Mouse (Mus musculus) lung, embryonic 16.5 days (tissue): ENCODE measurements around the gene Gnptab. TPM values are rescaled to one million over a fixed set of nuclear protein-coding genes. Genes with fewer than 3 reads are reported as not detected.
"Not testable (repeated sequence)": the region's sequence is repeated elsewhere in the genome, so short reads cannot be mapped to it uniquely, and the experiment has no call there.

Experiments
- ATAC-seq: fragments of 200-750 bp; cut with Nextera tagmentation; 2 replicates; pipeline ENCODE4 v1.8.0; 2017; ENCODE audit warnings: low read depth, mild to moderate bottlenecking, moderate library complexity
- H3K27ac ChIP-seq: fragments of 300-500 bp; sonication (generic); 2 replicates; pipeline ENCODE4 v1.5.1; 2014; ENCODE audit warnings: mild to moderate bottlenecking, control low read depth, low read length
- H3K27me3 ChIP-seq: fragments of 300-500 bp; sonication (generic); 2 replicates; pipeline ENCODE4 v1.6.1; 2014; ENCODE audit warnings: low read depth, low read length, mixed read lengths; ENCODE audit not compliant: control insufficient read depth, insufficient read depth
- H3K36me3 ChIP-seq: fragments of 300-500 bp; sonication (generic); 2 replicates; pipeline ENCODE4 v1.6.1; 2014; ENCODE audit warnings: low read length; ENCODE audit not compliant: control insufficient read depth, insufficient read depth
- H3K4me1 ChIP-seq: fragments of 300-500 bp; sonication (generic); replicated peaks from 2 replicates; pipeline ENCODE4 v1.6.1; 2014; ENCODE audit warnings: low read length, mixed read lengths; ENCODE audit not compliant: control insufficient read depth, insufficient read depth
- H3K4me2 ChIP-seq: fragments of 300-500 bp; sonication (generic); 2 replicates; pipeline ENCODE4 v1.6.1; 2014; ENCODE audit warnings: low read depth, low read length, control low read depth
- H3K4me3 ChIP-seq: fragments of 300-500 bp; sonication (generic); 2 replicates; pipeline ENCODE4 v1.5.1; 2014; ENCODE audit warnings: mild to moderate bottlenecking, low read length, control low read depth
- H3K9ac ChIP-seq: fragments of 300-500 bp; sonication (generic); 2 replicates; pipeline ENCODE4 v1.6.1; 2014; ENCODE audit warnings: low read length, control low read depth
- H3K9me3 ChIP-seq: fragments of 300-500 bp; sonication (generic); 2 replicates; pipeline ENCODE4 v1.6.1; 2016; ENCODE audit warnings: low read length; ENCODE audit not compliant: control insufficient read depth
- WGBS: fragments of 180-500 bp; shearing (Covaris S2); extraction: QIAGEN DNeasy Blood & Tissue Kit; methylation state at CpG from one replicate; pipeline ENCODE4 v1.1.7; 2014; 5-methylcytosine and 5-hydroxymethylcytosine counted together
- polyA plus RNA-seq: library from polyadenylated mRNA; unstranded; fragments of >200 nt; fragmentation: Nextera tagmentation; extraction: Ambion mirVana; gene quantifications from 2 replicates; pipeline ENCODE4 v1.2.1, GENCODE M21; 2015

Gene Gnptab
- polyA plus RNA-seq, 1 experiment from 2014 or later, result 18.1 TPM

DNA sequence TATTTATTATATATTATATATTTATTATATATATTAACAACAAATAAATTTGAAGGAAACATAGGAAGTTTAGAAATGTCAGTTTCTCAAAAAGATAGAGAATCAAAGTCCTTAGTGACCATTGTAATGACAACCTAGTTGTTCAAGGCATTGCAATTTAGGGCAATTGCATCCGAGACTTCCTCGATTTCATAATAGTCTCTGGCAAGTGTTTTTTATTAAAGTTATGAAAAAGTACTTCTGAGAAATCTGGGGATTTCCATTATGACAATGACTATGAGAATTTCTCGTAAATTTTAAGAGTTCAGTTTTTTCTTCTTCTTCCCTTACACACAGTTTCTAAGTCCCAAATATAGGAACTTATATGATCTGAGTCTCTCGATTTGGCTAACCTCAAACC is 6.5 kb upstream of the Gnptab start:
- Histone ChIP-seq H3K36me3 (no peaks in the 10 kb centered on the region), H3K27me3 (no peaks in the 10 kb centered on the region), H3K9ac (no peak overlapping the region), H3K27ac (no peak overlapping the region), H3K4me1 (no peaks in the 10 kb centered on the region), H3K4me3 (no peak overlapping the region), H3K4me2 (no peak overlapping the region), H3K9me3 (no peaks in the 10 kb centered on the region)
- 83% methylated on average over 4 of the region's 4 CpGs for WGBS
- ATAC-seq, result no peak

DNA sequence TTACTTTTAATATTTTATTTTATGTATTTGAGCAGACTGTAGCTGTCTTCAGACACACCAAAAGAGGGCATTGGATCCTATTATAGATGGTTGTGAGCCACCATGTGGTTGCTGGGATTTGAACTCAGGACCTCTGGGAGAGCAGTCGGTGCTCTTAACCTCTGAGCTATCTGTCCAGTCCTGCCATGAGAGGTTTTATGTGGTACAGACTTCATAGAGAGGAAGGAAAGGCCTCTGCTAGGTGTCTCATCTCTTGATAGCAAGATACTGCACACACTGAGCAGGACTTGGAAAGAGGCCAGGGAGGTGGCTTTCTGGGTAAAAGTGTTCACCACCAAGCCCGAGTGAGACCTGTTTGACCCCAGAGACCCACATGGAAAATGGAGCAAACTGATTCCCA is 6.0 kb upstream of the Gnptab start:
- H3K36me3 ChIP-seq, H3K4me1 ChIP-seq, ATAC-seq, H3K9ac ChIP-seq, H3K9me3 ChIP-seq, H3K27me3 ChIP-seq, H3K4me3 ChIP-seq, H3K27ac ChIP-seq, H3K4me2 ChIP-seq: not testable (repeated sequence)
- 75% methylated on average over 2 of the region's 2 CpGs for WGBS

DNA sequence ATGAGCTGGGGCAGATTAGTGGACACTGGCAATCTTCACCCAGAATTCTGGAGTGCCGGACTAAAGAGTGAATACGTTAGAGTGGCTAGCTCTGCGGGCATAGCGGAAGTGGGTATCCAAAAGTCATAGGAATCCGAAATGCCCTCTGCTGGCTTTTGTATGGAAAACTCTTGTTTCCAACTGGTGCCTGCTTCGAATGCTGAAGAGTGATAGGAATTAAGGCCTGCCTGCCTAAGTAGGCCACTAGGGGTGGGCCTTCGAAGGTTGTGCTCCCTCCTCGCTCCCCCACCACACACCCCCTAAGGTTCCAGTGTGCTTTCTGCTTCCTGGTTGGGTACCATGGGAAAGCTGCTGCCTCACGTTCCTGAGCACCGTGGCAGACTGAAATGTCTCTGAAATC is 3.9 kb upstream of the Gnptab start:
- no peak overlapping the region for H3K4me3 ChIP-seq
- no peak overlapping the region for H3K9ac ChIP-seq
- no peaks in the 10 kb centered on the region for H3K36me3 ChIP-seq
- no peaks in the 10 kb centered on the region for H3K27me3 ChIP-seq
- no peak overlapping the region for H3K4me2 ChIP-seq
- H3K27ac ChIP-seq, result no peak overlapping the region
- no peak for ATAC-seq
- H3K4me1 ChIP-seq, result peaks cover under 1% of the 10 kb centered on the region
- no peaks in the 10 kb centered on the region for H3K9me3 ChIP-seq
- 31% methylated on average over 10 of the region's 10 CpGs for WGBS

DNA sequence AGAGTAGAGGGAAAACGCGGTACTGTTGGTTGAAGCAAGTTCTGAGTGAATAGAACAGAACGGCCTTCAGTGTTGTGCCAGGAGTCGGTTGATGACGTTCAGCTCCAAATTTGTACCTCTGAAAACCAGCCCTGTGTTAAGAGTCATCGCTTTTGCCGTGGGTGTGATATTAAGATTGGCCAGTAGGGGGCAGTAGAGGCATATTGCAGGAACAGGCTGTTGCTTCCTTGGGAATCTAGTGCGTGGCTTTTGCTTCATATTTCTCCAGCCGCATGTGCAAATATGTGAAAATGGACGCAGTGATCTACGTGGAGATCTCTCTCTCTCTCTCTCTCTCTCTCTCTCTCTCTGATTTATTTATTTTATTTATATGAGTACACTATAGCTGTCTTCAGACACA is 2.2 kb upstream of the Gnptab start:
- WGBS, result 3% methylated on average over 11 of the region's 11 CpGs
- Histone ChIP-seq H3K4me1 (peaks cover 16% of the 10 kb centered on the region), H3K4me3 (no peak overlapping the region), H3K9ac (no peak overlapping the region), H3K4me2 (no peak overlapping the region), H3K9me3 (no peaks in the 10 kb centered on the region), H3K27ac (no peak overlapping the region), H3K27me3 (no peaks in the 10 kb centered on the region), H3K36me3 (no peaks in the 10 kb centered on the region)
- no peak for ATAC-seq

DNA sequence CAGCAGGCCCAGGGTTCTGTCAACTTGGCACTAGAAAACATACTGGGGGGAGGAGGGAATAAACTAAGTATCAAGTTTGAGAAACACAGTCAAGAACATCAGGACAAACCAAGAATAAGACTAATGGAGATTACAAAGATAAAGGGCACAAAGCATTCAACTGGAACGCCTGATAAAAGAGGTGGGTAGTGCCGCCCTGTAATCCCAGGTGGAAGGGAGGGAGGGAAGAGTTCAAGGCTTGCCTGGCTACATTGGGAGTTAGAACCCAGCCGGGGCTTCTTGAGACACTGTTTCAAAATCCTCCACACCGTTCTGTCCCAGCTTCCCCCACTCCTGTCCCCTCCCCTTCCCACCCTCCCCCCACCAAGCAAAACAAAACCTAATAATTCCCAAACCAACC is 1.3 kb upstream of the Gnptab start:
- 74% methylated on average over 4 of the region's 4 CpGs for WGBS
- Histone ChIP-seq H3K36me3 (no peaks in the 10 kb centered on the region), H3K9ac (no peak overlapping the region), H3K4me1 (peaks cover 20% of the 10 kb centered on the region), H3K27ac (no peak overlapping the region), H3K27me3 (no peaks in the 10 kb centered on the region), H3K4me3 (no peak overlapping the region), H3K9me3 (no peaks in the 10 kb centered on the region), H3K4me2 (no peak overlapping the region)
- ATAC-seq, result no peak

DNA sequence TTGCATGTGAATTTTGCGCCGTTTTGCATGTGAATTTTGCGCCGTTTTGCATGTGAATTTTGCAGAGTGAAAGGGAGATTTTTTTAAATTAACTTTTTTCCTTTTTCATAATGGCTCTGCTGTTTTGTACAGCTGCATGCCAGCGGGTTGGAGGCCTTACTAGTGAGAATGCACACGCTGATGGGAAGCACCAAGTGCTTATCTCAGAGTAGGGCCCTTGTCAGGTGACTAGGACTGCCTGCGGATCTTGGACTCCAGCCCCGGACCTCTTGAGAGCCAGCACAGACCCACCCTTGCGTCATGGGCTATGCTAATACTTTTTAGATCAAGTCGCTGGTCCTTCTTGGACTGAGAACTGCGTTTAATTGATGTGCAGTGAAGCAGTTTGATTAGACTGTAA is 1.1 kb downstream of the Gnptab start:
- H3K9me3 ChIP-seq, result no peaks in the 10 kb centered on the region
- ATAC-seq, result peak; percentile 70
- H3K9ac ChIP-seq, result peak overlapping the region; percentile 77
- H3K4me1 ChIP-seq, result peaks cover 24% of the 10 kb centered on the region
- no peaks in the 10 kb centered on the region for H3K36me3 ChIP-seq
- peak overlapping the region; percentile 79 for H3K4me2 ChIP-seq
- peak overlapping the region; percentile 75 for H3K27ac ChIP-seq
- no peaks in the 10 kb centered on the region for H3K27me3 ChIP-seq
- peak overlapping the region; percentile 81 for H3K4me3 ChIP-seq
- WGBS, result 3% methylated on average over 11 of the region's 11 CpGs

DNA sequence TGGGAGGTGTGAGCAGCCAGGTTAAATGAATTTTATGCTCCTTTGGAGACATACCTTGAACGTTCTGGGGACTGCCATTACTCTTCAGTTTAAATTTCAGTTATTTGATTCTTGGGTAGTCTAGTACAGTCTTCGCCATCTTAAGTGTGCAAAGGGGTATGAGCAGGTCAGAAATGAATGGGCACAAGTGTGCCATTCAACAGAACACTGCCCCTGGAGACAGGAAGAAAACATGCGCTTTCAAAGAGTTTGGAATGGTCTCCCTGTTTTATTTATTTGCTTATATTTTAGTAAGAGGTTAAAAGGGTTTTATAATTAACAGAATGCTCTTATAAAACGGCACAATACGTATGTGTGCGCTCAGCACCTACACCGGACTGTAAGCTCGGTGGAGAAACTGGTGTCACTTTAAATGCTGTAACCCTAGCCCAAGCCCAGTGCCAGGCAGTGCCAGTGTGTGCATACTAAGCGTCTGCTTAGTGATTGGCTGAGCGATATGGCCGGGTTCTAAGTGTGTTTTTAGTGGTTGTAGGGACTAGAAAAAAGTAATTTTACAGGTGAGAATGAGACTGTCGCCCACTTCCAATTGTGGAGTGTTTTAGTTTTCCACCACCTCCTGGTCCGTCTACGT is 1.6 kb downstream of the Gnptab start:
- peak; percentile 20; the same call in 1 of the 2 replicates for ATAC-seq
- peaks cover 24% of the 10 kb centered on the region for H3K4me1 ChIP-seq
- 34% methylated on average over 14 of the region's 14 CpGs for WGBS
- peak overlapping the region; percentile 81 for H3K4me3 ChIP-seq
- peak overlapping the region; percentile 79 for H3K4me2 ChIP-seq
- no peaks in the 10 kb centered on the region for H3K27me3 ChIP-seq
- H3K27ac ChIP-seq, result peak overlapping the region; percentile 75
- H3K36me3 ChIP-seq, result no peaks in the 10 kb centered on the region
- H3K9ac ChIP-seq, result peak overlapping the region; percentile 77
- H3K9me3 ChIP-seq, result no peaks in the 10 kb centered on the region

DNA sequence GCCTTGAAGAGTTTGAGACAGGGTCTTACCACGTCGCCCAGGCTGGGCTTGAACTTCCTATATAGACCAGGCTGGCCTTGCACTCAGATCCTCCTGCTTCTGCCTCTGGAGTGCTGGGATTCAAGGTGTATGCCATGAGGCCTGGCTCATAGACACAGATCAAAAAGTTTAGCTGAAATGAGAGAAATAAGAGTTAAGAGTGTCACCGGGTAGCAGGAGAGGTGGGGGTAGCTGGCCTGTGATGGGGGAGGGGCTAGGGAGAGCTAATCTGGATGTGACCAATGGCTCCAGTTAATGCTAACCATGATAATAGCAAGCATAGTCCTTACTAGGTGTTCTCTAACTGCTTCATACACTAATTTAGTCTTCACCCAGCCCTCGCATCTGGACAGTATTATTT is 2.4 kb downstream of the Gnptab start:
- H3K27me3 ChIP-seq, result no peaks in the 10 kb centered on the region
- WGBS, result 68% methylated on average over 4 of the region's 4 CpGs
- peaks cover 26% of the 10 kb centered on the region for H3K4me1 ChIP-seq
- ATAC-seq, result no peak
- no peaks in the 10 kb centered on the region for H3K9me3 ChIP-seq
- H3K4me3 ChIP-seq, result peak overlapping the region; percentile 81
- no peak overlapping the region for H3K9ac ChIP-seq
- H3K4me2 ChIP-seq, result peak overlapping the region; percentile 79
- no peaks in the 10 kb centered on the region for H3K36me3 ChIP-seq
- peak overlapping the region; percentile 12; the same call in 1 of the 2 replicates for H3K27ac ChIP-seq

DNA sequence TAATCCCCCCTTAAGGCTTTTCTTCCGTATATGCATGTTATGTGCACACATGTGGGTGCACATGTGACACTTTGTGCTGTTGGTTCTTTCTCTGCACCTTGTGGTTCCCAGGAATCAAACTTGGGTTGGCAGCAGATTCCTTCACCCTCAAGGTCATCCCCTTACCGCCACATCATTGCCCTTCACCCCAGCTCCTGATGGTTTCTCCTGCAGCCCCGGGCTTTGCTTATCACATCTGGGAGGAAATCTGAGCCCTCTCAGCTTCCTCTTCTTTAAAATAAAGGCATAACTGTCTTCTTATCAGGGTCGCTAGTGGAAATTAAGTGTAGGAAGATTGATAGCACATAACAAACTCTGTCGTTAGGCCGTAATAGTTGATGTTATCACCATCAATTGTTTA is 3.1 kb downstream of the Gnptab start:
- ATAC-seq, result no peak
- Histone ChIP-seq H3K9ac (no peak overlapping the region), H3K27ac (no peak overlapping the region), H3K4me2 (no peak overlapping the region), H3K36me3 (no peaks in the 10 kb centered on the region), H3K4me1 (peaks cover 29% of the 10 kb centered on the region), H3K9me3 (no peaks in the 10 kb centered on the region), H3K4me3 (no peak overlapping the region), H3K27me3 (no peaks in the 10 kb centered on the region)
- 18% methylated on average over 6 of the region's 6 CpGs for WGBS

DNA sequence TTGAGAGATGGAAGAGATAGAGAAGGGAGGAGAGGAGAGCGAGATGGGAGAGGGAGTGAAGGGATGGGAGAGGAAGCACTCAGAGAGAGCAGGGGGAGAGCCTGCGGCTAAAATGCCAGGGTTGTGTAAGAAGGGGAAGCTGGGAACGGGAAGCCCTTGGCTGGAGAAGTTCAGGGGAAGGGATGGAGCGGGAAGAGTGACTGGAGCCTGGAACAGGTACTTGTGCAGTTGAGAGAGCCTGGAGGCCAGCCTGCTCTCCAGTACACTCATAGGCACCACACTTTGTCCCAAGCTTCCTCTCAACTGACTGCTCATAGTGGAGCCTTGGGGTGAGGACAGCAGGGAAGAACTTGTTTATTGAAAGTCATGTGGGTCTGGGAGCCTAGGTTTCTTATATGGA is 4.5 kb downstream of the Gnptab start:
- peaks cover 29% of the 10 kb centered on the region for H3K4me1 ChIP-seq
- no peaks in the 10 kb centered on the region for H3K27me3 ChIP-seq

More for the DNA sequence above, 4.5 kb downstream of the Gnptab start:
- H3K9me3 ChIP-seq, result no peaks in the 10 kb centered on the region
- no peak overlapping the region for H3K27ac ChIP-seq
- H3K9ac ChIP-seq, result no peak overlapping the region
- ATAC-seq, result no peak
- H3K4me2 ChIP-seq, result no peak overlapping the region
- 51% methylated on average over 4 of the region's 4 CpGs for WGBS
- H3K36me3 ChIP-seq, result no peaks in the 10 kb centered on the region
- no peak overlapping the region for H3K4me3 ChIP-seq
